Mouse (Mus musculus): ENCODE data around the gene Runx2. TPM values are rescaled to one million over a fixed set of nuclear protein-coding genes. Genes with fewer than 3 reads are reported as not detected.

Runx2 gene
- polyA plus RNA-seq, 1 experiment from 2014 or later: 0.44 TPM

DNA sequence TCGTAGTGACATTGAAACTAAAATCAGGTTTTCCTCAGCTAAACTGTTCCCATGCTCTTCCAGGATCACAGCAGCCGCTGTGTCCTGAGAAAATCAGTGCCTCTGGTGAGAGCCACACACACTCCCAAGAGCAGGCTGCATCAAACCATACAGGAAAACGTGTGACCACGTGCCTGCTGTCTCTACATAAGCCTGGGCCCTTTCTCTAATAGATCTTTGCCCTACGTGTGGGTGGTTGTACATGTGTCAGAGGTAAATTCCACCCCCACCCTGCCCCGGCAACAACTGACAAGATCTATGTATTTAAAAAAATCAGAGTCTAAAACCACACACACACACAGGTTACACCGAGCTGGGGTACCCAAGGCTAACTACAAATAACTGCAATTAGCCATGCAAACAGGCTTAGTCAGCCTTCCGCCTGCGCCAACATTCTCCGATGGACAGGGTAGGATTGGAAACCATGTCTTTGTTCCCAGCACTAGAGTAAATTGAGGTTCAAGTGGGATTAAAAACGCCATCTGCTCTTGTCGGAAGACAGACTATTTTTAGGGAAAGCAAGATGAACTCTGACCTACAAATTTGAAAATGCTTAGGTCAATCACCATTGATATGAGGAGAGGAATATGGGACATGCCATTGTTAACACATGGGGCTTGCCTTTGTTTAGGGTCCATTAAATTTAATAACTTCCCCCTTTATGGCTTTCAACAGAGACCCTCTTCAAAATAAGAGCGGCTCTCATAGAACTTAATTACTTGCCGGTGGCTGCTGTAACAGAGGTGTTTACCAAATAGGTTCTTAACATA lies 180.8 kb downstream of the Runx2 start:
- no peak overlapping the region for H3K9ac ChIP-seq (replicated peaks; ENCODE audit: low read depth, low read length)
- no peaks in the 10 kb centered on the region for H3K9me3 ChIP-seq (ENCODE audit: control insufficient read depth, low read length)
- no peak overlapping the region for H3K27ac ChIP-seq (ENCODE audit: low read depth, low read length)
- H3K4me3 ChIP-seq (ENCODE audit: low read depth, low read length): no peak overlapping the region
- no peaks in the 10 kb centered on the region for H3K27me3 ChIP-seq (ENCODE audit: control insufficient read depth, insufficient read depth, low read length)
- no peak overlapping the region for H3K4me2 ChIP-seq (ENCODE audit: low read depth, low read length)
- no peaks in the 10 kb centered on the region for H3K4me1 ChIP-seq (ENCODE audit: control insufficient read depth, insufficient read depth, low read length)
- H3K36me3 ChIP-seq (ENCODE audit: control insufficient read depth, insufficient read depth, low read length): no peaks in the 10 kb centered on the region
- 62% methylated on average over 14 of the region's 14 CpGs for WGBS
- no peak for ATAC-seq (ENCODE audit: low read depth)

DNA sequence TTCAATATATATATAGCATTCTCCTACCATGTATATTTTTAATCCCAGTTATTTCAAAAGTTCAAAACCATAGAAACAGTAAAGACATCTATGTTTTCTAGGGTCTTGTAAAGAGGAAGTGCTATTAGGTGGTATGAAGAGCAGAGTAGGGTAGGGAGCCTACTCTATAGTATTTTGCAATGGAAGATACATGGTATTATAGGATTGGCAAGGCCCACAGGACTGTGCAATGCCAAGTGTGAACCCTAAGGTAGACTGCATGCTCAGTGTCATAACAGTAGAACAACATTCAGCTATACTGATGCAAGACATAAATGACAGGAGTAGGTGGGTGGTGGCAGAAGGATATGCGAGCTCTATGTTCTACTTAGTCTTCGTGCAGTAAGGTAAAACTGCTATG lies 181.7 kb downstream of the Runx2 start:
- WGBS: 94% methylated on average over 2 of the region's 2 CpGs
- Histone ChIP-seq H3K9ac (replicated peaks; ENCODE audit: low read depth, low read length) (no peak overlapping the region), H3K4me1 (ENCODE audit: control insufficient read depth, insufficient read depth, low read length) (no peaks in the 10 kb centered on the region)

DNA sequence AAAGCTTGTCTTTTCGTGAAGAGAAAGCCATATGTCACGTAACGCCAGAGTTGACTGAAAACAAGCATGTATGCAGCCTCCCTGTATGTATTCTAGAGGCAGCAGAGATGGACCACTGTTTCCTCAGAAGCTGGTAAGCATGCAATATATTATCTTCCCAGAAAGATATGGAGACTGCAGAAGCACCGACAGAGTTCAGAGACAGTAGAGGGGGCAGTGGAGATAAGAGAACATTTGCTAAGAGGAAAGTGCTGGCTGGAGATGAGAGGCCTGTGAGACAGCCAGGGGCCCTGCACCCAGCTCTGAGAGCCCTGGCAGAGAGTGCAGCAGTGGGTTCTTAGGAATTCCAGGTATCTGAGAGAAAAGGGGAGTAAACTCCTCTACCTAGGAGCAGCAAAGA lies 182.3 kb downstream of the Runx2 start:
- H3K36me3 ChIP-seq (ENCODE audit: control insufficient read depth, insufficient read depth, low read length): no peaks in the 10 kb centered on the region
- H3K27ac ChIP-seq (ENCODE audit: low read depth, low read length): no peak overlapping the region
- H3K4me1 ChIP-seq (ENCODE audit: control insufficient read depth, insufficient read depth, low read length): no peaks in the 10 kb centered on the region
- no peak overlapping the region for H3K4me2 ChIP-seq (ENCODE audit: low read depth, low read length)
- no peak overlapping the region for H3K4me3 ChIP-seq (ENCODE audit: low read depth, low read length)
- H3K9me3 ChIP-seq (ENCODE audit: control insufficient read depth, low read length): no peaks in the 10 kb centered on the region
- H3K9ac ChIP-seq (replicated peaks; ENCODE audit: low read depth, low read length): no peak overlapping the region
- H3K27me3 ChIP-seq (ENCODE audit: control insufficient read depth, insufficient read depth, low read length): no peaks in the 10 kb centered on the region
- WGBS: 89% methylated on average over 4 of the region's 4 CpGs
- no peak for ATAC-seq (ENCODE audit: low read depth)

More for the DNA sequence above, 181.7 kb downstream of the Runx2 start:
- ATAC-seq (ENCODE audit: low read depth): no peak
- H3K4me2 ChIP-seq (ENCODE audit: low read depth, low read length): no peak overlapping the region
- H3K9me3 ChIP-seq (ENCODE audit: control insufficient read depth, low read length): no peaks in the 10 kb centered on the region
- no peaks in the 10 kb centered on the region for H3K36me3 ChIP-seq (ENCODE audit: control insufficient read depth, insufficient read depth, low read length)
- no peaks in the 10 kb centered on the region for H3K27me3 ChIP-seq (ENCODE audit: control insufficient read depth, insufficient read depth, low read length)
- H3K4me3 ChIP-seq (ENCODE audit: low read depth, low read length): no peak overlapping the region
- no peak overlapping the region for H3K27ac ChIP-seq (ENCODE audit: low read depth, low read length)

DNA sequence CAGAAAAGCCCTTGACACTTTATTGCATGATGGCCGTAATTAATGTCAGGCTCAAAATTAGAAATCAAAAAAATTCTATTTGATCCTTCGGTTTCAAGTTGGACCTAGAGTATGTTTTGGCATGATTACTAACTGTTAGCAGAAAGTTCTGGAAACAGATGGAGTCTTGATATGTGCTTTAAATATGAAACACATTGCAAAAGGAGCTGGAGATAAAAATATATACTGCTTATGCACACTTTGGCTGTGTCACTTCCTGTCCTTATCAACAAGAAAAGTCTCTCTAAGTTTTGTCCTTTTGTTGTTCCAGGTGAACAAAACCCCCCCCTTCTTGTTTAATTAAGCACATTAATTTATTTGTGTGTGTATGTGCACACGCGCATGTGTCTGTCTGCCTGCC lies 183.0 kb downstream of the Runx2 start:
- H3K4me2 ChIP-seq (ENCODE audit: low read depth, low read length): no peak overlapping the region
- no peak for ATAC-seq (ENCODE audit: low read depth)
- WGBS: 87% methylated on average over 4 of the region's 4 CpGs
- no peak overlapping the region for H3K4me3 ChIP-seq (ENCODE audit: low read depth, low read length)
- H3K9me3 ChIP-seq (ENCODE audit: control insufficient read depth, low read length): no peaks in the 10 kb centered on the region
- H3K9ac ChIP-seq (replicated peaks; ENCODE audit: low read depth, low read length): no peak overlapping the region
- no peaks in the 10 kb centered on the region for H3K36me3 ChIP-seq (ENCODE audit: control insufficient read depth, insufficient read depth, low read length)
- no peak overlapping the region for H3K27ac ChIP-seq (ENCODE audit: low read depth, low read length)
- H3K4me1 ChIP-seq (ENCODE audit: control insufficient read depth, insufficient read depth, low read length): no peaks in the 10 kb centered on the region
- H3K27me3 ChIP-seq (ENCODE audit: control insufficient read depth, insufficient read depth, low read length): no peaks in the 10 kb centered on the region

DNA sequence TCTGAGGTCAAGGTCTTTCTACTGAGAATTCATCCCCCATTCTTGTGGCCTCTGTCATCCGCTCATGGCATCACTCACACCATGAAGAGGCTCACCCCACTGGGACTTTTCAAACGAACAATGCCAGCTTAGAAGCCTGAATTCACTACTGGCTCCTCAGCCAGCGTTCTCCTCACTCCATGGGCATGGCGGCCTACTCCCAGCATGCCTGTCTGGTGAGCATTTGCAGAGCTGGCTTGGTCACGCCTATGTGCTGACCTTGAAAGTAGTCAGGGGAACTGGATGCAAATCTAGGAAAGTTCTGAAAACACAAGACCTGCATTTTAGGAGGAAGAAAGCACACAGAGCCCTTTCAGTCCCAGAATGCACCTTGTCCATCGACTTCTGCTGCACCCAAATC lies 187.3 kb downstream of the Runx2 start:
- H3K27ac ChIP-seq (ENCODE audit: low read depth, low read length): no peak overlapping the region
- H3K4me1 ChIP-seq (ENCODE audit: control insufficient read depth, insufficient read depth, low read length): no peaks in the 10 kb centered on the region
- no peaks in the 10 kb centered on the region for H3K36me3 ChIP-seq (ENCODE audit: control insufficient read depth, insufficient read depth, low read length)
- no peaks in the 10 kb centered on the region for H3K27me3 ChIP-seq (ENCODE audit: control insufficient read depth, insufficient read depth, low read length)
- no peak overlapping the region for H3K4me2 ChIP-seq (ENCODE audit: low read depth, low read length)
- H3K9me3 ChIP-seq (ENCODE audit: control insufficient read depth, low read length): no peaks in the 10 kb centered on the region
- H3K4me3 ChIP-seq (ENCODE audit: low read depth, low read length): no peak overlapping the region
- 89% methylated on average over 6 of the region's 6 CpGs for WGBS
- no peak for ATAC-seq (ENCODE audit: low read depth)
- H3K9ac ChIP-seq (replicated peaks; ENCODE audit: low read depth, low read length): no peak overlapping the region

DNA sequence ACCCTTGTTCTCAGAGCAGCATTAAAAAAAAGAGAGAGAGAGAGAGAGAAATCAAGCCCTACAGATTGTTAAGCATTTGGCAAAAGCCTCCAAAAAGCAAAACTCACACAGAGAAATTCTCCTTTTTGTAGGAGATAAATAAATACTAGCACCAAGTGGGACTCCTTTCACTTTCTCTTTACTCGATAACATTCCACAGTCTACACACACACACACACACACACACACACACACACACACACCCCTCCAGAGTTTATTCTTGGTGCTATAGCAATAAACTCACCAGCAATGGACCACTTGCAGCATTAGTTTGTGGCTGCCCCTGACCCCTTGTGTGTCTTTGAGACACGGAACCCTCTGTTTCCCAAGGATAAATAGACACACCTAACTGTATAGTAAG lies 190.9 kb downstream of the Runx2 start:
- H3K9me3 ChIP-seq (ENCODE audit: control insufficient read depth, low read length): no peaks in the 10 kb centered on the region
- H3K27me3 ChIP-seq (ENCODE audit: control insufficient read depth, insufficient read depth, low read length): no peaks in the 10 kb centered on the region
- no peak for ATAC-seq (ENCODE audit: low read depth)
- no peaks in the 10 kb centered on the region for H3K4me1 ChIP-seq (ENCODE audit: control insufficient read depth, insufficient read depth, low read length)
- no peak overlapping the region for H3K27ac ChIP-seq (ENCODE audit: low read depth, low read length)
- no peaks in the 10 kb centered on the region for H3K36me3 ChIP-seq (ENCODE audit: control insufficient read depth, insufficient read depth, low read length)
- WGBS: 74% methylated on average over 2 of the region's 2 CpGs
- H3K9ac ChIP-seq (replicated peaks; ENCODE audit: low read depth, low read length): no peak overlapping the region
- no peak overlapping the region for H3K4me3 ChIP-seq (ENCODE audit: low read depth, low read length)
- no peak overlapping the region for H3K4me2 ChIP-seq (ENCODE audit: low read depth, low read length)

DNA sequence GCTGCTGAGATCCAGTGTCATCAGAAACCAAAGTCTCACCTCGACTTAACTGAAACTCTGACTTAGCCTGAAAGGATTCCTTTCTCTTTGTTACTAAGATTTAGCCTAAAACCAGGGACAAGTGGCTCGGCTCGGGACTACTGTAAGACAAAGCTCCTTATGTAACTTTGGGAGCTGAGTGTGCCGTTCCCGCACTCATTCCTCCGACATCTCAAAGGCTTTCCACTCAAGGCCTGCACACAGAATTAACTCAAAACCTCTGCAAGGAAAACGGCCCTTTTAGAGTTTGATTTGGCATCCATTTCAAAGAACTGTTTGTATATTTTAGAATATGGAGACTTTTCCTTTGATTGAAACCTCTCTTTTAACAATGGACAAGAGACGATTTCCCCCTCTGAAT lies 191.3 kb downstream of the Runx2 start:
- Histone ChIP-seq H3K36me3 (ENCODE audit: control insufficient read depth, insufficient read depth, low read length) (no peaks in the 10 kb centered on the region), H3K9ac (replicated peaks; ENCODE audit: low read depth, low read length) (no peak overlapping the region), H3K4me3 (ENCODE audit: low read depth, low read length) (no peak overlapping the region), H3K27me3 (ENCODE audit: control insufficient read depth, insufficient read depth, low read length) (no peaks in the 10 kb centered on the region), H3K4me1 (ENCODE audit: control insufficient read depth, insufficient read depth, low read length) (no peaks in the 10 kb centered on the region), H3K27ac (ENCODE audit: low read depth, low read length) (no peak overlapping the region), H3K4me2 (ENCODE audit: low read depth, low read length) (no peak overlapping the region), H3K9me3 (ENCODE audit: control insufficient read depth, low read length) (no peaks in the 10 kb centered on the region)
- 58% methylated on average over 8 of the region's 8 CpGs for WGBS
- ATAC-seq (ENCODE audit: low read depth): no peak

DNA sequence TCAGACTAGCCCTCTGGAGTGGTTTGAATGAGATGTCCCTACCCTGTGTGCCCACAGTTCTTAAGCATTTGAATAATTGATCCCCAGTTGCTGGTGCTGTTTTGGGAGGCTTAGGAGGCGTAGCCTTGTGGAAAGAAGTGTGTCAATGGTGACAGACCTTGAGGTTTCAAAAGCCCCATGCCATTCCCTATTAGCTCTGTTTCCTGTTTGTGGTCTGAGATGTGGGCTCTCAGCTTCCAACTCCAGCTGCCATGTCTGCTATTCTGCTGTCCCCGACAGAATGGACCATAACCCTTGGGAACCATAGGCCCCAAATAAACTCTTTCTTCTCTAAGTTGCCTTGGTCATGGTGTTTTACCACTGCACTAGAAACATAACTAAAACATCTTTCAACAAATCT lies 194.1 kb downstream of the Runx2 start:
- Histone ChIP-seq H3K27me3 (ENCODE audit: control insufficient read depth, insufficient read depth, low read length) (no peaks in the 10 kb centered on the region), H3K4me3 (ENCODE audit: low read depth, low read length) (no peak overlapping the region), H3K36me3 (ENCODE audit: control insufficient read depth, insufficient read depth, low read length) (no peaks in the 10 kb centered on the region), H3K9ac (replicated peaks; ENCODE audit: low read depth, low read length) (no peak overlapping the region), H3K4me2 (ENCODE audit: low read depth, low read length) (no peak overlapping the region), H3K4me1 (ENCODE audit: control insufficient read depth, insufficient read depth, low read length) (no peaks in the 10 kb centered on the region), H3K9me3 (ENCODE audit: control insufficient read depth, low read length) (no peaks in the 10 kb centered on the region), H3K27ac (ENCODE audit: low read depth, low read length) (no peak overlapping the region)
- ATAC-seq (ENCODE audit: low read depth): no peak
- 84% methylated on average over 2 of the region's 2 CpGs for WGBS

DNA sequence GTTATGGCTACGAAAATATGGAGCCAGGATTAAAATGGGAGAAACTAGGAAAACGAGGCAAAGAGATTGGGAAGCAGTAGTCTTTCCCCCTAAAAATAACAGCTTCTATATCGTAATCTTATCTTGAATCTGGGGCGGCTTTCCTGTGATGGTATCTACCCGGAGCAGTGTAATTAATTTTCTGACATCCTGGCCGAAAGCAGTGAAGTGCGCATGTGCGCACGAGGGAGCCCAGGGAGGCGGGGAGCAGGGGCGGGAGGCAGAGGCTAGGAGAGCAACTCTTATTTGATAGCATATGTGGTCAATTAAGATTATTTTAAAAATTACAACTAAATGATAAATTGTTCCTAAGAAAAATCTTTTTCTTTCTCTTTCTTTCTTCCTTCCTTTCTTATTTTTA lies 195.9 kb downstream of the Runx2 start:
- Histone ChIP-seq H3K9ac (replicated peaks; ENCODE audit: low read depth, low read length) (no peak overlapping the region), H3K9me3 (ENCODE audit: control insufficient read depth, low read length) (no peaks in the 10 kb centered on the region), H3K27ac (ENCODE audit: low read depth, low read length) (no peak overlapping the region), H3K27me3 (ENCODE audit: control insufficient read depth, insufficient read depth, low read length) (no peaks in the 10 kb centered on the region), H3K4me3 (ENCODE audit: low read depth, low read length) (no peak overlapping the region), H3K4me1 (ENCODE audit: control insufficient read depth, insufficient read depth, low read length) (peaks cover 1% of the 10 kb centered on the region; the same call in 1 of the 2 replicates), H3K4me2 (ENCODE audit: low read depth, low read length) (no peak overlapping the region), H3K36me3 (ENCODE audit: control insufficient read depth, insufficient read depth, low read length) (no peaks in the 10 kb centered on the region)
- 0 out of 2 replicates have a peak, but pooled peaks have one; percentile 54 for ATAC-seq (ENCODE audit: low read depth)
- WGBS: 60% methylated on average over 11 of the region's 11 CpGs

Data from neural tube, embryonic 14.5 days (tissue).